Mouse (Mus musculus) kidney, embryonic 14.5 days (tissue): ENCODE results near the gene Runx1. TPM values are rescaled to one million over a fixed set of nuclear protein-coding genes. Genes with fewer than 3 reads are reported as not detected.

ENCODE experiments used
- ATAC-seq: fragments of 200-750 bp; cut with Nextera tagmentation; 2 replicates; pipeline ENCODE4 v1.8.0; 2017; ENCODE audit warnings: moderate number of reproducible peaks, mild to moderate bottlenecking, moderate TSS enrichment, moderate library complexity; ENCODE audit not compliant: low FRiP score, low TSS enrichment
- H3K27ac ChIP-seq: fragments of 300-500 bp; sonication (generic); 2 replicates; pipeline ENCODE4 v1.5.1; 2014; ENCODE audit warnings: low read depth, mild to moderate bottlenecking, low read length, moderate library complexity, mixed read lengths
- H3K27me3 ChIP-seq: fragments of 300-500 bp; sonication (generic); 2 replicates; pipeline ENCODE4 v1.6.1; 2014; ENCODE audit warnings: mild to moderate bottlenecking, low read length; ENCODE audit not compliant: control insufficient read depth, insufficient read depth
- H3K36me3 ChIP-seq: fragments of 300-500 bp; sonication (generic); 2 replicates; pipeline ENCODE4 v1.6.1; 2014; ENCODE audit warnings: low read length, mixed read lengths; ENCODE audit not compliant: control insufficient read depth, insufficient read depth
- H3K4me1 ChIP-seq: fragments of 300-500 bp; sonication (generic); 2 replicates; pipeline ENCODE4 v1.6.1; 2014; ENCODE audit warnings: low read length, mixed read lengths; ENCODE audit not compliant: control insufficient read depth, insufficient read depth
- H3K4me2 ChIP-seq: fragments of 300-500 bp; sonication (generic); replicated peaks from 2 replicates; pipeline ENCODE4 v1.6.1; 2014; ENCODE audit warnings: low read depth, mild to moderate bottlenecking, low read length
- H3K4me3 ChIP-seq: fragments of 300-500 bp; sonication (generic); 2 replicates; pipeline ENCODE4 v1.5.1; 2014; ENCODE audit warnings: mild to moderate bottlenecking, low read length
- H3K9ac ChIP-seq: fragments of 300-500 bp; sonication (generic); 2 replicates; pipeline ENCODE4 v1.6.1; 2014; ENCODE audit warnings: low read depth, mild to moderate bottlenecking, low read length, moderate library complexity
- H3K9me3 ChIP-seq: fragments of 300-500 bp; sonication (generic); 2 replicates; pipeline ENCODE4 v1.6.1; 2016; ENCODE audit warnings: low read length; ENCODE audit not compliant: control insufficient read depth
- WGBS: fragments of 180-500 bp; shearing (Covaris S2); extraction: QIAGEN DNeasy Blood & Tissue Kit; methylation state at CpG from one replicate; pipeline ENCODE4 v1.1.7; 2014; 5-methylcytosine and 5-hydroxymethylcytosine counted together
- polyA plus RNA-seq: library from polyadenylated mRNA; unstranded; fragments of >200 nt; fragmentation: Nextera tagmentation; extraction: Ambion mirVana; gene quantifications from 2 replicates; pipeline ENCODE4 v1.2.1, GENCODE M21; 2014

Runx1 gene
- polyA plus RNA-seq, 1 experiment from 2014 or later = 1.3 TPM

GRCm38 (mm10) chr16:92708718-92709117 is 117.2 kb downstream of the Runx1 start:
- H3K27ac ChIP-seq = no peak overlapping the region
- no peak overlapping the region for H3K4me3 ChIP-seq
- H3K4me1 ChIP-seq = no peaks in the 10 kb centered on the region; the same call in 1 of the 2 replicates
- H3K9ac ChIP-seq = no peak overlapping the region
- 66% methylated on average over 4 of the region's 4 CpGs for WGBS
- H3K36me3 ChIP-seq = no peaks in the 10 kb centered on the region
- H3K4me2 ChIP-seq = no peak overlapping the region
- H3K27me3 ChIP-seq = no peaks in the 10 kb centered on the region
- ATAC-seq = no peak
- no peaks in the 10 kb centered on the region for H3K9me3 ChIP-seq

DNA sequence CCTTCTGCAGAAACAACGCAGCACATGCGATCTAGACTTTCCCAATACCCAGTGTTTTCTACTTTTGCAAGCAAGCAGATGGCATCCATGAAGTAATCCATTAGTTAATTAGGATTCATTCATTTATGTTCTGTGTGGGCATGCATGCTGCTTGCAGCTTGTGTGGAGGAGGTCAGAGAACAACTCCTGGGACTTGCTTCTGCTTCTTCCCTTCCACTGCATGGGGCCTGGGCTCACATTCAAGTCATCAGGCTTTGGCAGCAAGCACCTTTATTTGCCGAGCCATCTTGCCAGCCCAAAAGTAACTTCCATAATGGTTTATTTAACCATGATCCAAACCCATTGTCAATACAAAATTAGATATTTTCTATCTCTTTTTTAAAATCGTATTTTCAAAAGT is 118.2 kb downstream of the Runx1 start:
- Histone ChIP-seq H3K27ac (no peak overlapping the region), H3K4me1 (no peaks in the 10 kb centered on the region; the same call in 1 of the 2 replicates), H3K9ac (no peak overlapping the region), H3K27me3 (no peaks in the 10 kb centered on the region), H3K4me2 (no peak overlapping the region), H3K36me3 (no peaks in the 10 kb centered on the region), H3K4me3 (no peak overlapping the region), H3K9me3 (no peaks in the 10 kb centered on the region)
- WGBS = 84% methylated on average over 4 of the region's 4 CpGs
- ATAC-seq = no peak

DNA sequence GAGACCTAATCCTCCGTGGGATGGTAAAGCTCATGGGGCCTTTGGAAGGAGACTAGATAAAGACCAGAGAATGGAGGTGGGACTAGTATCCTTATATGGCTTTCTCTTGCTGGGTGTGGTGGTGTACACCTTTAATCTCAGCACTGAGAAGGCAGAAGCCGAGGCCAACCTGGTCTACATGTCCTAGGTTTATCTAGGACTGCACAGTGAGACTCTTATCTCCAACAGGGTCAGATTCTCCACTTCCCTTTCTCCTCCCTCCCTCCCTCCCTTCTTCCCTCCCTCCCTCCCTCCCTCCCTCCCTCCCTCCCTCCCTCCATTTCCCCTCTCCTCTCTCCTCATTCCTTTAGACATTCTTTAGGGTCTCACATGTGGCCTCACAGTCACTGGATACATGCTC is 118.8 kb downstream of the Runx1 start:
- Histone ChIP-seq H3K4me2 (no peak overlapping the region), H3K36me3 (no peaks in the 10 kb centered on the region), H3K9ac (no peak overlapping the region), H3K4me1 (no peaks in the 10 kb centered on the region; the same call in 1 of the 2 replicates), H3K27me3 (peaks cover under 1% of the 10 kb centered on the region; the same call in 1 of the 2 replicates), H3K9me3 (no peaks in the 10 kb centered on the region), H3K27ac (no peak overlapping the region), H3K4me3 (no peak overlapping the region)
- no peak for ATAC-seq
- WGBS = 75% methylated on average over 2 of the region's 2 CpGs

GRCm38 (mm10) chr16:92705564-92706458 is 120.1 kb downstream of the Runx1 start:
- no peak for ATAC-seq

GRCm38 (mm10) chr16:92703850-92704249 is 122.1 kb downstream of the Runx1 start:
- Histone ChIP-seq H3K9ac (no peak overlapping the region), H3K4me2 (no peak overlapping the region), H3K36me3 (no peaks in the 10 kb centered on the region), H3K4me1 (peaks cover 2% of the 10 kb centered on the region), H3K27ac (no peak overlapping the region), H3K9me3 (no peaks in the 10 kb centered on the region), H3K4me3 (no peak overlapping the region), H3K27me3 (peaks cover 21% of the 10 kb centered on the region)
- WGBS = 96% methylated on average over 2 of the region's 2 CpGs
- no peak for ATAC-seq

More at GRCm38 (mm10) chr16:92705564-92706458, 120.1 kb downstream of the Runx1 start:
- no peaks in the 10 kb centered on the region; the same call in 1 of the 2 replicates for H3K4me1 ChIP-seq
- peaks cover 8% of the 10 kb centered on the region for H3K27me3 ChIP-seq
- H3K9me3 ChIP-seq = no peaks in the 10 kb centered on the region
- H3K27ac ChIP-seq = no peak overlapping the region
- H3K9ac ChIP-seq = no peak overlapping the region
- no peaks in the 10 kb centered on the region for H3K36me3 ChIP-seq
- 49% methylated on average over 7 of the region's 7 CpGs for WGBS
- H3K4me2 ChIP-seq = no peak overlapping the region
- no peak overlapping the region for H3K4me3 ChIP-seq

GRCm38 (mm10) chr16:92699531-92700397 is 126.2 kb downstream of the Runx1 start:
- 3% methylated on average over 27 of the region's 27 CpGs for WGBS
- Histone ChIP-seq H3K36me3 (no peaks in the 10 kb centered on the region), H3K27me3 (peaks cover 39% of the 10 kb centered on the region), H3K27ac (no peak overlapping the region), H3K4me2 (peak overlapping the region; percentile 25), H3K9me3 (no peaks in the 10 kb centered on the region), H3K4me1 (peaks cover 6% of the 10 kb centered on the region; the same call in 1 of the 2 replicates), H3K4me3 (no peak overlapping the region), H3K9ac (no peak overlapping the region)
- ATAC-seq = no peak

GRCm38 (mm10) chr16:92698612-92698998 is 127.3 kb downstream of the Runx1 start:
- ATAC-seq = peak; percentile 79
- H3K4me3 ChIP-seq = peak overlapping the region; percentile 60
- 1% methylated on average over 26 of the region's 26 CpGs for WGBS

DNA sequence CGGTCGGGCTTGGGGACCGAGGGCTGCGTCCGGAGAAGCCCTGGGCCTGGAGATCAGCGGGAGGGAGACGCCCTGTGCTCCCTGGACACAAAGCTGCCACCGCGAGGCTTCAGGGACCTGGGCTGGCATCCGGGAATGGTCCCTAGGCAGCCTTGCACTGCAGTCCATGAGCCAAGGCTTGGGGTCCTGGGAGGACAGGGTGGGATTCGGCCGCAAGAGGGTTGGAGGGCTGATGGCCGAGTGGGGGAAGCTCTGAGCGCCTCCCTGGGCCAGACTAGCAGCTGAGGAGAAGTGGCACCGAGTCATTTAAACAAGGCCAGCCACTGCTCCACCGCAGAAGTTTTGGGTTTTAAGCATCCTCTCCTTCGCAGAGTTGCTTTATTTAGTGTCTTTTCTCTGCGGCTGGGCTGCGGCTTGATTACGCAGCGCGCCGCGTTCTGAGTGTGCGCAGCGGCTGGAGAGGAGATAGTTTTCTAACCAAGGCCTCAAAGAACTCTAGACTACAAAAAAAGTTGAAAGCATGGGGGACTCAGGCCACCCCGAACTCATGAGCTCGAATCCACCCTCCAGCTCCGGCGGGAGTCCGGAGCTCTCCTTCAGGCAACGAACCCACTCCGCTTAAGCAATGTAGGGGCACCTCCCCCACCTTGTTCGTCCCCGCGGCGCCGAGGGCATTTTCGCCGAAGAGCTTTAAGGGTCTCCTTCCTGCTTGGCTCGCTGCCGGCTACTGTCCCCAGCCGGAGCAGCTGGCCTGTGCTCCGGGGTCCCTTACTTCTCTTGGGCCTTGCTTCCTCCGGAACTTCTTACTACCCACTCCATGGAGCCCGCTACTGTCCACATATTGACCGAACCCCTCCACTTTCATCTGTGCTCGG is 128.0 kb downstream of the Runx1 start:
- no peaks in the 10 kb centered on the region for H3K9me3 ChIP-seq
- H3K9ac ChIP-seq = peak overlapping the region; percentile 62
- WGBS = 1% methylated on average over 46 of the region's 48 CpGs
- H3K4me2 ChIP-seq = peak overlapping the region; percentile 99
- peaks cover 48% of the 10 kb centered on the region for H3K27me3 ChIP-seq
- peak overlapping the region; percentile 1; the same call in 1 of the 2 replicates for H3K27ac ChIP-seq
- peak; percentile 34 for ATAC-seq
- H3K4me1 ChIP-seq = peaks cover 6% of the 10 kb centered on the region; the same call in 1 of the 2 replicates
- H3K4me3 ChIP-seq = peak overlapping the region; percentile 60
- no peaks in the 10 kb centered on the region for H3K36me3 ChIP-seq

More at GRCm38 (mm10) chr16:92698612-92698998, 127.3 kb downstream of the Runx1 start:
- Histone ChIP-seq H3K27me3 (peaks cover 42% of the 10 kb centered on the region), H3K9me3 (no peaks in the 10 kb centered on the region), H3K4me1 (peaks cover 6% of the 10 kb centered on the region; the same call in 1 of the 2 replicates), H3K4me2 (peak overlapping the region; percentile 99), H3K9ac (peak overlapping the region; percentile 62), H3K27ac (no peak overlapping the region), H3K36me3 (no peaks in the 10 kb centered on the region)
